Mouse (Mus musculus) erythroblast, embryonic 14.5 days (primary cell): ENCODE measurements around the gene Phldb2.

Experiments used
- GATA1 ChIP-seq: IDR thresholded peaks from 2 replicates; pipeline ENCODE4 v1.6.1; 2012; ENCODE audit warnings: low read length, inconsistent platforms, mixed read lengths
- TAL1 ChIP-seq: IDR thresholded peaks from 3 replicates; pipeline ENCODE4 v1.6.1; 2012; ENCODE audit warnings: low read length, inconsistent platforms, mixed read lengths

DNA sequence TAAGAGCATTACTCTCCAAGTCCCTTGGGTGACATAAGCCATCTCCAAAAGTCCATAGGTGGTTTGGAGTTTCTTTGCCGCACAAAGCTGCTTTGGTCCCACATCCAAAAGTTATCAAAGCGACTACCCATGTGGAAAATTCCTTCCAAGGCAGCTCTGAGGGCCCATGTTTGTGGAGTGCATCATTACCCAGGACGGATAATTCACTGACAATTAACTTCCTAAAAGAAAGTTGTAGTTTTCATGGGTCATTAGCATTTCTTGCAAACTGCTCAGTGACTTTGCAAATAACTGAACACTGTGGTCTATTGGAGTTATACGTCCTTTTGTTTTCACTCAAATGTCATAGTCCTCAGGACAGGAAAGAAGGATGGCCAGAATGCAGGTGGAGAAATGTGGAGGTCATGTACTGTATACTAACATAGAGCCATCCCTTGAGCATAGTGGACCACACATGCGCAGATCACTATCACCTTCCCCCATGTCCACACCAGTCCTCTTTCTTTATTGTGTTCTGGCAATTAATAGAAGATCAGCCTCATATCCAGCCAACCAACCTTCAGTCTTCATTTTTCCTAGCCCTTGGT lies 96.0 kb downstream of the Phldb2 start:
- TF ChIP-seq GATA1 (no peak), TAL1 (no peak)
